Comparison of ENCODE assay signal across 15 mouse cellular contexts in genomic region chr6:99817245-99817644, GRCm38 (mm10).
"Had no signal": no experiment of that assay in that cellular context is flagged by ENCODE, and none has a peak within 500 bp of the region (broad histone marks: within the 10 kb centered on the region; RNA-seq: fewer than 3 reads in every experiment).

No protein-coding gene starts in this region.

- H3K36me3 ChIP-seq: liver, embryonic 13.5 days; midbrain, embryonic 10.5 days; midbrain, embryonic 13.5 days; neural tube, embryonic 13.5 days had no signal

- DNase-seq: kidney, postnatal 25 days; layer of hippocampus, postnatal 36 days; liver, embryonic 13.5 days; lung, adult 2 months; lung, postnatal 14 days; lung, postnatal 4 days; thymus, adult 18-20 months; thymus, postnatal 36 days had no signal

- H3K4me3 ChIP-seq: left cerebral cortex, adult 2 months; liver, embryonic 13.5 days; megakaryocyte, embryonic 14.5 days; midbrain, embryonic 10.5 days; midbrain, embryonic 13.5 days; myocyte; neural tube, embryonic 13.5 days had no signal

- H3K27me3 ChIP-seq: liver, embryonic 13.5 days had no signal

- H3K9ac ChIP-seq: liver, embryonic 13.5 days; midbrain, embryonic 13.5 days; neural tube, embryonic 13.5 days had no signal

- H3K27ac ChIP-seq: left cerebral cortex, adult 2 months; liver, embryonic 13.5 days; midbrain, embryonic 10.5 days; midbrain, embryonic 13.5 days; neural tube, embryonic 13.5 days had no signal

- ATAC-seq: midbrain, embryonic 13.5 days; midbrain, embryonic 16.5 days had no signal

- H3K4me1 ChIP-seq: liver, embryonic 13.5 days; megakaryocyte, embryonic 14.5 days had no signal
